Mouse (Mus musculus) testis, adult 2 months (tissue): Measurements from ENCODE around the gene Gfra1. TPM values are rescaled to one million over a fixed set of nuclear protein-coding genes. Genes with fewer than 3 reads are reported as not detected.

ENCODE experiments used
- H3K27ac ChIP-seq: fragments of 200-500 bp; 2 replicates; pipeline ENCODE4 v1.5.1; 2012; ENCODE audit warnings: low read depth, low read length; ENCODE audit not compliant: control insufficient read depth, insufficient read depth
- H3K27me3 ChIP-seq: fragments of 200-500 bp; 2 replicates; pipeline ENCODE4 v1.6.1; 2012; ENCODE audit warnings: mild to moderate bottlenecking, low read length, moderate library complexity; ENCODE audit not compliant: control insufficient read depth, insufficient read depth
- H3K36me3 ChIP-seq: fragments of 200-500 bp; 2 replicates; pipeline ENCODE4 v1.6.1; 2012; ENCODE audit warnings: mild to moderate bottlenecking, low read length; ENCODE audit not compliant: control insufficient read depth, insufficient read depth
- H3K4me1 ChIP-seq: fragments of 200-500 bp; 2 replicates; pipeline ENCODE4 v1.6.1; 2012; ENCODE audit warnings: low read length; ENCODE audit not compliant: control insufficient read depth, insufficient read depth
- H3K4me3 ChIP-seq: fragments of 200-500 bp; 2 replicates; pipeline ENCODE4 v1.5.1; 2012; ENCODE audit warnings: low read depth, mild to moderate bottlenecking, low read length, moderate library complexity, mixed read lengths; ENCODE audit not compliant: control insufficient read depth
- CTCF ChIP-seq: fragments of 200-500 bp; IDR thresholded peaks from 2 replicates; pipeline ENCODE4 v1.5.1; 2012; ENCODE audit warnings: low read depth, mild to moderate bottlenecking, inconsistent platforms, low read length, moderate library complexity; ENCODE audit not compliant: control insufficient read depth, insufficient read depth, insufficient replicate concordance
- POLR2A ChIP-seq: fragments of 200-500 bp; IDR thresholded peaks from 2 replicates; pipeline ENCODE4 v1.6.1; 2012; ENCODE audit warnings: low read depth, mild to moderate bottlenecking, inconsistent platforms, low read length, moderate library complexity; ENCODE audit not compliant: control insufficient read depth
- polyA plus RNA-seq: library from polyadenylated mRNA; depleted of rRNA; stranded (reverse); fragments of >200 nt; gene quantifications from 2 replicates; pipeline ENCODE4 v1.2.3, GENCODE M21; 2012

Gfra1 gene
- polyA plus RNA-seq, 1 experiment: 1.2 TPM

- no peak overlapping the region for H3K4me3 ChIP-seq
- TF ChIP-seq CTCF (no peak), POLR2A (no peak)
- no peaks in the 10 kb centered on the region for H3K4me1 ChIP-seq
- H3K27ac ChIP-seq: no peak overlapping the region
- no peaks in the 10 kb centered on the region for H3K36me3 ChIP-seq
- H3K27me3 ChIP-seq: no peaks in the 10 kb centered on the region
Observed at GRCm38 (mm10) chr19:58309620-58310275, 146.0 kb downstream of the Gfra1 start.

- no peaks in the 10 kb centered on the region for H3K4me1 ChIP-seq
- TF ChIP-seq CTCF: no peak
- TF ChIP-seq POLR2A: no peak
- no peaks in the 10 kb centered on the region for H3K27me3 ChIP-seq
- H3K4me3 ChIP-seq: no peak overlapping the region
- H3K27ac ChIP-seq: no peak overlapping the region
- no peaks in the 10 kb centered on the region for H3K36me3 ChIP-seq
Observed at GRCm38 (mm10) chr19:58301105-58301504, 154.6 kb downstream of the Gfra1 start.

- TF ChIP-seq CTCF (no peak), POLR2A (no peak)
- no peak overlapping the region for H3K27ac ChIP-seq
- H3K4me1 ChIP-seq: no peaks in the 10 kb centered on the region
- no peak overlapping the region for H3K4me3 ChIP-seq
- no peaks in the 10 kb centered on the region for H3K36me3 ChIP-seq
- no peaks in the 10 kb centered on the region for H3K27me3 ChIP-seq
Observed at GRCm38 (mm10) chr19:58297926-58298325, 157.8 kb downstream of the Gfra1 start.

GRCm38 (mm10) chr19:58296842-58297190 lies 158.9 kb downstream of the Gfra1 start:
- no peaks in the 10 kb centered on the region for H3K27me3 ChIP-seq
- no peaks in the 10 kb centered on the region for H3K36me3 ChIP-seq
- H3K4me1 ChIP-seq: no peaks in the 10 kb centered on the region
- H3K27ac ChIP-seq: no peak overlapping the region
- no peak for TF ChIP-seq POLR2A
- no peak for TF ChIP-seq CTCF
- no peak overlapping the region for H3K4me3 ChIP-seq

- Histone ChIP-seq H3K27me3 (no peaks in the 10 kb centered on the region), H3K36me3 (no peaks in the 10 kb centered on the region), H3K4me1 (no peaks in the 10 kb centered on the region), H3K27ac (no peak overlapping the region), H3K4me3 (no peak overlapping the region)
- TF ChIP-seq CTCF: no peak
- no peak for TF ChIP-seq POLR2A
Observed at GRCm38 (mm10) chr19:58295986-58296841, 159.5 kb downstream of the Gfra1 start.

GRCm38 (mm10) chr19:58288145-58288544 lies 167.6 kb downstream of the Gfra1 start:
- no peak overlapping the region for H3K4me3 ChIP-seq
- no peaks in the 10 kb centered on the region for H3K36me3 ChIP-seq
- H3K4me1 ChIP-seq: no peaks in the 10 kb centered on the region
- H3K27ac ChIP-seq: no peak overlapping the region
- no peak for TF ChIP-seq POLR2A
- TF ChIP-seq CTCF: no peak
- no peaks in the 10 kb centered on the region for H3K27me3 ChIP-seq

GRCm38 (mm10) chr19:58275281-58275680 lies 180.4 kb downstream of the Gfra1 start:
- Histone ChIP-seq H3K27ac (no peak overlapping the region), H3K27me3 (no peaks in the 10 kb centered on the region), H3K4me1 (no peaks in the 10 kb centered on the region), H3K4me3 (no peak overlapping the region), H3K36me3 (no peaks in the 10 kb centered on the region)
- TF ChIP-seq CTCF: no peak
- TF ChIP-seq POLR2A: no peak
